Mouse (Mus musculus) hindbrain, embryonic 11.5 days (tissue): ENCODE measurements around the gene 2810006K23Rik. TPM values are rescaled to one million over a fixed set of nuclear protein-coding genes. Genes with fewer than 3 reads are reported as not detected.
"Not testable (repeated sequence)": the region's sequence is repeated elsewhere in the genome, so short reads cannot be mapped to it uniquely, and the experiment has no call there.

Experiments used
- ATAC-seq: fragments of 200-750 bp; cut with Nextera tagmentation; 2 replicates; pipeline ENCODE4 v1.8.0; 2017; ENCODE audit warnings: mild to moderate bottlenecking, moderate TSS enrichment, moderate library complexity; ENCODE audit not compliant: low FRiP score
- DNase-seq: peaks from one replicate; pipeline ENCODE4 v3.0.0-alpha.2; 2015; ENCODE audit warnings: low spot score
- H3K27ac ChIP-seq: fragments of 300-500 bp; sonication (generic); 2 replicates; pipeline ENCODE4 v1.5.1; 2014; ENCODE audit warnings: mild to moderate bottlenecking, low read depth, low read length
- H3K27me3 ChIP-seq: fragments of 300-500 bp; sonication (generic); 2 replicates; pipeline ENCODE4 v1.6.1; 2014; ENCODE audit warnings: mild to moderate bottlenecking, low read length, moderate library complexity, mixed read lengths; ENCODE audit not compliant: control insufficient read depth, insufficient read depth
- H3K36me3 ChIP-seq: fragments of 300-500 bp; sonication (generic); 2 replicates; pipeline ENCODE4 v1.6.1; 2014; ENCODE audit warnings: mild to moderate bottlenecking, low read length, moderate library complexity, mixed read lengths; ENCODE audit not compliant: control insufficient read depth, insufficient read depth
- H3K4me1 ChIP-seq: fragments of 300-500 bp; sonication (generic); replicated peaks from 2 replicates; pipeline ENCODE4 v1.6.1; 2014; ENCODE audit warnings: low read length, mixed read lengths; ENCODE audit not compliant: control insufficient read depth, insufficient read depth
- H3K4me2 ChIP-seq: fragments of 300-500 bp; sonication (generic); replicated peaks from 2 replicates; pipeline ENCODE4 v1.6.1; 2014; ENCODE audit warnings: mild to moderate bottlenecking, low read depth, low read length
- H3K4me3 ChIP-seq: fragments of 300-500 bp; sonication (generic); 2 replicates; pipeline ENCODE4 v1.5.1; 2014; ENCODE audit warnings: low read depth, low read length
- H3K9ac ChIP-seq: fragments of 300-500 bp; sonication (generic); 2 replicates; pipeline ENCODE4 v1.6.1; 2014; ENCODE audit warnings: low read depth, low read length
- H3K9me3 ChIP-seq: fragments of 300-500 bp; sonication (generic); 2 replicates; pipeline ENCODE4 v1.6.1; 2016; ENCODE audit warnings: low read length; ENCODE audit not compliant: control insufficient read depth
- WGBS: fragments of 180-500 bp; shearing (Covaris S2); extraction: QIAGEN DNeasy Blood & Tissue Kit; methylation state at CpG from one replicate; pipeline ENCODE4 v1.1.7; 2014; 5-methylcytosine and 5-hydroxymethylcytosine counted together
- polyA plus RNA-seq: library from polyadenylated mRNA; unstranded; fragments of >200 nt; fragmentation: Nextera tagmentation; extraction: Ambion mirVana; gene quantifications from 2 replicates; pipeline ENCODE4 v1.2.1, GENCODE M21; 2014

Gene 2810006K23Rik
- polyA plus RNA-seq, 1 experiment from 2014 or later: 17.4 TPM

- WGBS: 81% methylated on average over 4 of the region's 4 CpGs
These were observed 27.8 kb upstream of the 2810006K23Rik start for GRCm38 (mm10) chr5:124300132-124300531.

GRCm38 (mm10) chr5:124302853-124303252, 25.0 kb upstream of the 2810006K23Rik start:
- H3K27ac ChIP-seq, H3K4me3 ChIP-seq, H3K9me3 ChIP-seq, DNase-seq, H3K9ac ChIP-seq, H3K36me3 ChIP-seq, H3K4me1 ChIP-seq, H3K4me2 ChIP-seq, H3K27me3 ChIP-seq, ATAC-seq: not testable (repeated sequence)
- WGBS: 96% methylated on average over 6 of the region's 6 CpGs

More at GRCm38 (mm10) chr5:124300132-124300531, 27.8 kb upstream of the 2810006K23Rik start:
- DNase-seq (no peak), ATAC-seq (no peak)
- Histone ChIP-seq H3K9me3 (no peaks in the 10 kb centered on the region), H3K4me2 (no peak overlapping the region), H3K36me3 (peaks cover 7% of the 10 kb centered on the region; the same call in 1 of the 2 replicates), H3K4me1 (no peaks in the 10 kb centered on the region), H3K9ac (no peak overlapping the region), H3K27ac (no peak overlapping the region), H3K27me3 (no peaks in the 10 kb centered on the region), H3K4me3 (no peak overlapping the region)

- Histone ChIP-seq H3K36me3 (peaks cover 13% of the 10 kb centered on the region), H3K4me2 (no peak overlapping the region), H3K9ac (no peak overlapping the region), H3K27me3 (no peaks in the 10 kb centered on the region), H3K9me3 (no peaks in the 10 kb centered on the region; the same call in 1 of the 2 replicates), H3K4me3 (no peak overlapping the region), H3K27ac (no peak overlapping the region), H3K4me1 (no peaks in the 10 kb centered on the region)
- DNase-seq (no peak), ATAC-seq (no peak)
- 89% methylated on average over 10 of the region's 10 CpGs for WGBS
These were observed 18.7 kb upstream of the 2810006K23Rik start for GRCm38 (mm10) chr5:124309155-124309554.

GRCm38 (mm10) chr5:124310091-124310490, 17.8 kb upstream of the 2810006K23Rik start:
- no peak overlapping the region for H3K9ac ChIP-seq
- H3K27me3 ChIP-seq: no peaks in the 10 kb centered on the region
- H3K4me2 ChIP-seq: no peak overlapping the region
- no peak for ATAC-seq
- 94% methylated on average over 11 of the region's 11 CpGs for WGBS
- H3K4me3 ChIP-seq: no peak overlapping the region
- no peak for DNase-seq
- peaks cover 15% of the 10 kb centered on the region for H3K36me3 ChIP-seq
- H3K4me1 ChIP-seq: no peaks in the 10 kb centered on the region
- H3K9me3 ChIP-seq: no peaks in the 10 kb centered on the region; the same call in 1 of the 2 replicates
- no peak overlapping the region for H3K27ac ChIP-seq

- ATAC-seq (no peak), DNase-seq (no peak)
- Histone ChIP-seq H3K9ac (no peak overlapping the region), H3K4me2 (no peak overlapping the region), H3K4me1 (no peaks in the 10 kb centered on the region), H3K36me3 (peaks cover 23% of the 10 kb centered on the region), H3K27ac (no peak overlapping the region), H3K9me3 (no peaks in the 10 kb centered on the region; the same call in 1 of the 2 replicates), H3K4me3 (no peak overlapping the region), H3K27me3 (no peaks in the 10 kb centered on the region)
- WGBS: 87% methylated on average over 9 of the region's 9 CpGs
These were observed 12.4 kb upstream of the 2810006K23Rik start for GRCm38 (mm10) chr5:124315498-124315897.

- Histone ChIP-seq H3K4me1 (no peaks in the 10 kb centered on the region), H3K4me3 (no peak overlapping the region), H3K9me3 (no peaks in the 10 kb centered on the region; the same call in 1 of the 2 replicates), H3K9ac (no peak overlapping the region), H3K27ac (no peak overlapping the region), H3K4me2 (no peak overlapping the region), H3K27me3 (no peaks in the 10 kb centered on the region), H3K36me3 (peaks cover 23% of the 10 kb centered on the region)
- 93% methylated on average over 11 of the region's 11 CpGs for WGBS
- no peak for ATAC-seq
- no peak for DNase-seq
These were observed 11.9 kb upstream of the 2810006K23Rik start for GRCm38 (mm10) chr5:124315941-124316340.

GRCm38 (mm10) chr5:124317648-124318047, 10.2 kb upstream of the 2810006K23Rik start:
- Histone ChIP-seq H3K36me3 (peaks cover 15% of the 10 kb centered on the region), H3K9ac (no peak overlapping the region), H3K9me3 (no peaks in the 10 kb centered on the region), H3K4me2 (no peak overlapping the region), H3K27ac (no peak overlapping the region), H3K4me1 (no peaks in the 10 kb centered on the region), H3K4me3 (no peak overlapping the region), H3K27me3 (no peaks in the 10 kb centered on the region)
- DNase-seq (no peak), ATAC-seq (no peak)
- WGBS: 89% methylated on average over 7 of the region's 7 CpGs

GRCm38 (mm10) chr5:124326829-124327228, 1.1 kb upstream of the 2810006K23Rik start:
- ATAC-seq: no peak
- Histone ChIP-seq H3K27ac (peak overlapping the region; percentile 96), H3K4me2 (peak overlapping the region; percentile 74), H3K4me1 (peaks cover 3% of the 10 kb centered on the region), H3K9ac (peak overlapping the region; percentile 89), H3K4me3 (peak overlapping the region; percentile 66), H3K27me3 (no peaks in the 10 kb centered on the region), H3K9me3 (no peaks in the 10 kb centered on the region), H3K36me3 (0 out of 2 replicates have a peak, but pooled peaks cover 5% of the 10 kb centered on the region)
- WGBS: 5% methylated on average over 8 of the region's 8 CpGs
- peak; percentile 29 for DNase-seq

- Histone ChIP-seq H3K27me3 (no peaks in the 10 kb centered on the region), H3K36me3 (no peaks in the 10 kb centered on the region), H3K4me3 (no peak overlapping the region), H3K9me3 (no peaks in the 10 kb centered on the region), H3K4me2 (no peak overlapping the region), H3K4me1 (peaks cover 5% of the 10 kb centered on the region), H3K9ac (no peak overlapping the region), H3K27ac (no peak overlapping the region)
- ATAC-seq: no peak
- no peak for DNase-seq
- WGBS: 89% methylated on average over 6 of the region's 6 CpGs
These were observed 2.2 kb downstream of the 2810006K23Rik start for GRCm38 (mm10) chr5:124330086-124330485.
